Mouse (Mus musculus) stomach, embryonic 14.5 days (tissue): Measurements from ENCODE around the gene Gm11007. TPM values are rescaled to one million over a fixed set of nuclear protein-coding genes. Genes with fewer than 3 reads are reported as not detected.
"Not testable (repeated sequence)": the region's sequence is repeated elsewhere in the genome, so short reads cannot be mapped to it uniquely, and the experiment has no call there.

Experiments used
- ATAC-seq: fragments of 200-750 bp; cut with Nextera tagmentation; 2 replicates; pipeline ENCODE4 v1.8.0; 2017; ENCODE audit warnings: low read depth, moderate TSS enrichment; ENCODE audit not compliant: insufficient number of reproducible peaks, insufficient read depth, low FRiP score
- H3K27ac ChIP-seq: fragments of 300-500 bp; sonication (generic); 2 replicates; pipeline ENCODE4 v1.5.1; 2014; ENCODE audit warnings: mild to moderate bottlenecking, low read length, moderate library complexity, mixed read lengths
- H3K27me3 ChIP-seq: fragments of 300-500 bp; sonication (generic); 2 replicates; pipeline ENCODE4 v1.6.1; 2014; ENCODE audit warnings: low read length, control low read depth, mixed read lengths; ENCODE audit not compliant: control insufficient read depth, insufficient read depth
- H3K36me3 ChIP-seq: fragments of 300-500 bp; sonication (generic); 2 replicates; pipeline ENCODE4 v1.6.1; 2014; ENCODE audit warnings: mild to moderate bottlenecking, control low read depth, low read length, moderate library complexity, mixed read lengths; ENCODE audit not compliant: control insufficient read depth, insufficient read depth
- H3K4me1 ChIP-seq: fragments of 300-500 bp; sonication (generic); 2 replicates; pipeline ENCODE4 v1.6.1; 2014; ENCODE audit warnings: low read length, control low read depth, mixed read lengths; ENCODE audit not compliant: control insufficient read depth, insufficient read depth
- H3K4me2 ChIP-seq: fragments of 300-500 bp; sonication (generic); replicated peaks from 2 replicates; pipeline ENCODE4 v1.6.1; 2014; ENCODE audit warnings: low read depth, low read length, control low read depth
- H3K4me3 ChIP-seq: fragments of 300-500 bp; sonication (generic); 2 replicates; pipeline ENCODE4 v1.5.1; 2014; ENCODE audit warnings: low read depth, low read length, control low read depth
- H3K9ac ChIP-seq: fragments of 300-500 bp; sonication (generic); replicated peaks from 2 replicates; pipeline ENCODE4 v1.6.1; 2014; ENCODE audit warnings: low read depth, mild to moderate bottlenecking, control low read depth, low read length, moderate library complexity, mixed read lengths
- H3K9me3 ChIP-seq: fragments of 300-500 bp; sonication (generic); 2 replicates; pipeline ENCODE4 v1.6.1; 2016; ENCODE audit warnings: low read depth, low read length, control low read depth; ENCODE audit not compliant: control insufficient read depth
- WGBS: fragments of 180-500 bp; shearing (Covaris S2); extraction: QIAGEN DNeasy Blood & Tissue Kit; methylation state at CpG from one replicate; pipeline ENCODE4 v1.1.7; 2014; 5-methylcytosine and 5-hydroxymethylcytosine counted together
- polyA plus RNA-seq: library from polyadenylated mRNA; unstranded; fragments of >200 nt; fragmentation: Nextera tagmentation; extraction: Ambion mirVana; gene quantifications from 2 replicates; pipeline ENCODE4 v1.2.1, GENCODE M21; 2014

Gm11007 gene
- polyA plus RNA-seq = not detected in 2 replicates

DNA sequence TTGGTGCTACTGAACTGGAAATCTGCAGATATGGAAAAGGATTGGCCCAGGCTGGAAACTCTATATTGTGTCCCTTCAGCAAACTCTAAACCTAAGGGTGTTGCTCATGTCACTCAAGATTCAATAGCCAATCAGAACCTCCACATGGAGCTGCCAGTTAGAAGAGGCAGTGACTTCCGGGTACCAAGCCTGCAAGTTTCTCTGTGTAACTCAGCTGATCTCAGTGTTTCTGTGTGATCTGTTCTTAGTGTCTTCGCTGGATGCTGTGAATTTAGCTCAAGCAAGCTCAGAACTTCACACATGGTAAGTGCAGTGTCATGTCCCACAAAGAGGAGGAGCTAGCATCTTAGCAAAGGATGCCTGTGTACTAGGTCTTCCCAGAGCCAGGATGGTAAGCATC lies at the start of gene Gm11007:
Gm11007 (plus strand) TSS at position 301 of the 400 bp plus-strand sequence.
- not testable (repeated sequence) for H3K4me3 ChIP-seq, H3K9ac ChIP-seq, H3K27me3 ChIP-seq, H3K9me3 ChIP-seq, H3K4me2 ChIP-seq, ATAC-seq, H3K36me3 ChIP-seq, H3K4me1 ChIP-seq, H3K27ac ChIP-seq
- no CpG with 5 or more reads among the region's 2 CpGs for WGBS

Other genes with a start within 250 kb of the Gm11007 start
- gene Gm4724, start 208.2 kb upstream of the Gm11007 start, polyA plus RNA-seq = 15.3 and 18.1 TPM in 2 replicates
- 7.3 and 9.1 TPM in 2 replicates for gene Zfp965, start 174.0 kb upstream of the Gm11007 start, polyA plus RNA-seq
- 20.5 and 28.4 TPM in 2 replicates for gene Zfp969, start 59.7 kb downstream of the Gm11007 start, polyA plus RNA-seq
- gene Gm2007, start 97.6 kb downstream of the Gm11007 start, polyA plus RNA-seq = not detected in 2 replicates
- 1.5 and 8.7 TPM in 2 replicates for gene Gm14288, start 157.1 kb downstream of the Gm11007 start, polyA plus RNA-seq
- 26.0 and 29.1 TPM in 2 replicates for gene Gm6710, start 225.2 kb downstream of the Gm11007 start, polyA plus RNA-seq